Mouse (Mus musculus) testis, postnatal 14 days (tissue): ENCODE data around the gene Arf3.
A peak's percentile ranks its signal among the peaks of the same experiment; 100 is the strongest.
"Not testable (repeated sequence)": the region's sequence is repeated elsewhere in the genome, so short reads cannot be mapped to it uniquely, and the experiment has no call there.

ENCODE experiments used
- DNase-seq: peaks from one replicate; pipeline ENCODE4 v3.0.0; 2021; ENCODE audit warnings: low spot score

Arf3 gene

GRCm38 (mm10) chr15:98753021-98753423, 10.0 kb downstream of the Arf3 start:
- DNase-seq = peak; percentile 55

GRCm38 (mm10) chr15:98749093-98749492, 13.9 kb downstream of the Arf3 start:
- no peak for DNase-seq

GRCm38 (mm10) chr15:98747296-98747695, 15.7 kb downstream of the Arf3 start:
- no peak for DNase-seq

- no peak for DNase-seq
Measured at GRCm38 (mm10) chr15:98746344-98746965, 16.6 kb downstream of the Arf3 start.

GRCm38 (mm10) chr15:98743863-98744262, 19.2 kb downstream of the Arf3 start:
- DNase-seq = not testable (repeated sequence)

- no peak for DNase-seq
Measured at GRCm38 (mm10) chr15:98742766-98743428, 20.1 kb downstream of the Arf3 start.

- no peak for DNase-seq
Measured at GRCm38 (mm10) chr15:98740219-98740618, 22.8 kb downstream of the Arf3 start.

GRCm38 (mm10) chr15:98738796-98739195, 24.2 kb downstream of the Arf3 start:
- no peak for DNase-seq

GRCm38 (mm10) chr15:98737881-98738280, 25.1 kb downstream of the Arf3 start:
- no peak for DNase-seq

GRCm38 (mm10) chr15:98736521-98736920, 26.5 kb downstream of the Arf3 start:
- DNase-seq = no peak

- DNase-seq = no peak
Measured at GRCm38 (mm10) chr15:98733976-98734566, 28.9 kb downstream of the Arf3 start.

GRCm38 (mm10) chr15:98733370-98733769, 29.6 kb downstream of the Arf3 start:
- DNase-seq = no peak

GRCm38 (mm10) chr15:98732006-98732531, 30.9 kb downstream of the Arf3 start:
- DNase-seq = no peak

- DNase-seq = no peak
Measured at GRCm38 (mm10) chr15:98730790-98731189, 32.2 kb downstream of the Arf3 start.

- DNase-seq = no peak
Measured at GRCm38 (mm10) chr15:98729791-98730545, 33.0 kb downstream of the Arf3 start.

GRCm38 (mm10) chr15:98728366-98728765, 34.6 kb downstream of the Arf3 start:
- no peak for DNase-seq

- peak; percentile 49 for DNase-seq
Measured at GRCm38 (mm10) chr15:98727443-98728321, 35.3 kb downstream of the Arf3 start, which contains the start of gene Fkbp11. Gene Fkbp11, minus strand, starts transcription at chr15:98728198.

GRCm38 (mm10) chr15:98726746-98727145, 36.3 kb downstream of the Arf3 start:
- DNase-seq = no peak

- DNase-seq = no peak
Measured at GRCm38 (mm10) chr15:98726079-98726478, 36.9 kb downstream of the Arf3 start.

- DNase-seq = no peak
Measured at GRCm38 (mm10) chr15:98724441-98724840, 38.6 kb downstream of the Arf3 start.

- DNase-seq = no peak
Measured at GRCm38 (mm10) chr15:98722854-98723253, 40.2 kb downstream of the Arf3 start.
